Comparison of ENCODE assay signal across 24 mouse cellular contexts in the genomic region with DNA sequence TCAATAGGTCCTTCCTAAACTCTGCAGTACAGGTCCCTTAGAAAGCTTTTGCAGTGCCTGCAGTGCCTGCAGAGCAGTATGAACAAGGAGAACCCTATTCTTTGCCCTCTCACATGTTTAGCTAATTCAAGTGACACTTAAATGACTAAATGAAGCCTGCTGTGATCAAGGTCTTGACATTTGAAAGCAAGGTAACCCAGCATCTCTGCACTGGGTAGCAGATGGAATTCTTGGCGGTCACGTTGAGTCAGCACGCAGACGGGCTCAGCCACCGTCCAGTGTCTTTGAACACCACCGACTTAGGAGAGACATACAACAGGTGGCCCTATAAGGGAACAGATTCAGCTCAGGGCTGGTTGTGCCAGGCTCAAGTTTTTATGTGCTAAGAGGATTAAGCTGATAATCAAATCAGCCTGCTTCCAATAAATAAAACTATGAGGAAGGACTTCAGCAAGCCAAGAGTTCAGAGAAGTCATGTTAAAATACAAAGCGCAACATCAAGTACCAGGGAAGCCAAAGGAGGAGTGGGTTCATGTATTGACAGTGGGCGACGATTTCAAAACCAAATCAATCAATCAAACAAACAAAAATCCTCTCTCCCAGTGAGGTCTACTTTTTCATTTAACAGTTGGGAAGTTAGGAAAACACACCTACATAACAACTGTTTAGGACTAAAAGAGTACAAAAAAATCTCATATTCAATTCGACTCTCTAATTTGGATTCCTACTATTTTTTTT. TPM values are rescaled to one million over a fixed set of nuclear protein-coding genes. Genes with fewer than 3 reads are reported as not detected.
DNase-seq lines count a peak whose midpoint lies in the region; TF ChIP-seq lines count a peak whose summit lies in the region.
"Had no signal": no experiment of that assay in that cellular context is flagged by ENCODE, and none has a peak within 500 bp of the region (broad histone marks: within the 10 kb centered on the region; RNA-seq: fewer than 3 reads in every experiment).

No protein-coding gene starts in this region.

- no peak for TF ChIP-seq CTCF in layer of hippocampus, adult 2 months (conservative IDR thresholded peaks at IDR 0.05)

- H3K4me3 ChIP-seq in layer of hippocampus, adult 2 months, result no peak overlapping the region
- H3K4me3 ChIP-seq: erythroblast, embryonic 14.5 days; gastrocnemius, adult 2 months; hindbrain, embryonic 10.5 days; hindbrain, embryonic 15.5 days; kidney, embryonic 15.5 days; liver, embryonic 13.5 days had no signal

- H3K27ac ChIP-seq in layer of hippocampus, adult 2 months, result peak overlapping the region; percentile 88
- H3K27ac ChIP-seq: gastrocnemius, adult 2 months; hindbrain, embryonic 10.5 days; hindbrain, embryonic 15.5 days; kidney, embryonic 15.5 days; liver, embryonic 13.5 days had no signal

- peak in 1 of 2 experiments; percentile 43 for DNase-seq in layer of hippocampus, adult 2 months (ENCODE audit: low spot score in 2 of 2)
- DNase-seq in layer of hippocampus, postnatal 25 days (ENCODE audit: extremely low spot score in 1 of 2, low spot score in 1 of 2), result no peak
- peak; percentile 53 for DNase-seq in R1 (ENCODE audit: low read depth, low spot score)
- DNase-seq in adrenal gland, adult 2 months, result peak; percentile 86
- DNase-seq in adrenal gland, postnatal 36 days, result peak; percentile 66 to 80
- no peak for DNase-seq in left cerebral cortex, adult 8-10 months (ENCODE audit: low spot score in 2 of 2)
- no peak for DNase-seq in heart, adult 9 months (ENCODE audit: low spot score in 2 of 2)
- DNase-seq in right cerebral cortex, adult 18-20 months, result no peak
- DNase-seq: B cell, adult 2 months; cerebellum, adult 8-10 months; gastrocnemius, adult 2 months; gastrocnemius, postnatal 36 days; heart, postnatal 14 days; kidney, adult 18-20 months; kidney, postnatal 36 days; left cerebral cortex, postnatal 4 days; liver, embryonic 13.5 days; lung, adult 2 months; lung, postnatal 10 days; midbrain, embryonic 14.5 days had no signal

RNA-seq across cellular contexts. Expression of a gene that starts 21.4 kb away (rescaled TPM):
- total RNA-seq in layer of hippocampus, adult 2 months (2021), result 10 to 100 TPM; 15.8 to 16.8 TPM
- 10 to 100 TPM; 11.6 to 12.7 TPM for total RNA-seq in layer of hippocampus, postnatal 25 days (2021)
- total RNA-seq in adrenal gland, adult 2 months (2021), result 10 to 100 TPM; 16.6 to 80.5 TPM
- polyA plus RNA-seq in adrenal gland, adult 2 months (2012; rRNA removed), result 6.3 and 9.9 TPM in 2 replicates
- 10 to 100 TPM; 50.6 to 53.1 TPM for total RNA-seq in adrenal gland, postnatal 36 days (2021)
- 10 to 100 TPM in 2 of 4 experiments, 1 to 10 TPM in 2; 8.8 to 10.7 (median 10.2) TPM for total RNA-seq in left cerebral cortex, adult 8-10 months (2022)

Comparison
In these comparisons a context has a peak if more than half of its experiments do, and no peak if none do; other contexts are left out.
1. DNase-seq: peak in R1 (single experiment), adrenal gland, adult 2 months (single experiment) and adrenal gland, postnatal 36 days (2 of 2); none in layer of hippocampus, postnatal 25 days (0 of 2), left cerebral cortex, adult 8-10 months (0 of 2), heart, adult 9 months (0 of 2) and right cerebral cortex, adult 18-20 months (single experiment).